Mouse (Mus musculus) embryonic facial prominence, embryonic 14.5 days (tissue): Measurements from ENCODE around the gene Nkx6-2. TPM values are rescaled to one million over a fixed set of nuclear protein-coding genes. Genes with fewer than 3 reads are reported as not detected.
A peak's percentile ranks its signal among the peaks of the same experiment; 100 is the strongest.

Source experiments
- ATAC-seq: fragments of 200-750 bp; cut with Nextera tagmentation; 2 replicates; pipeline ENCODE4 v1.8.0; 2017; ENCODE audit warnings: low read depth, moderate number of reproducible peaks, moderate TSS enrichment
- DNase-seq: peaks from one replicate; pipeline ENCODE4 v3.0.0-alpha.2; 2015; ENCODE audit warnings: low spot score
- H3K27ac ChIP-seq: fragments of 300-500 bp; sonication (generic); replicated peaks from 2 replicates; pipeline ENCODE4 v1.5.1; 2014; ENCODE audit warnings: low read depth, mild to moderate bottlenecking, low read length, moderate library complexity
- H3K27me3 ChIP-seq: fragments of 300-500 bp; sonication (generic); replicated peaks from 2 replicates; pipeline ENCODE4 v1.6.1; 2014; ENCODE audit warnings: low read length; ENCODE audit not compliant: control insufficient read depth, insufficient read depth
- H3K36me3 ChIP-seq: fragments of 300-500 bp; sonication (generic); 2 replicates; pipeline ENCODE4 v1.6.1; 2014; ENCODE audit warnings: low read length, mixed read lengths; ENCODE audit not compliant: control insufficient read depth, insufficient read depth
- H3K4me1 ChIP-seq: fragments of 300-500 bp; sonication (generic); 2 replicates; pipeline ENCODE4 v1.6.1; 2014; ENCODE audit warnings: antibody characterized with exemption, low read length; ENCODE audit not compliant: control insufficient read depth, insufficient read depth
- H3K4me2 ChIP-seq: fragments of 300-500 bp; sonication (generic); 2 replicates; pipeline ENCODE4 v1.6.1; 2014; ENCODE audit warnings: low read depth, mild to moderate bottlenecking, low read length, moderate library complexity, mixed read lengths
- H3K4me3 ChIP-seq: fragments of 300-500 bp; sonication (generic); 2 replicates; pipeline ENCODE4 v1.5.1; 2014; ENCODE audit warnings: low read depth, mild to moderate bottlenecking, low read length
- H3K9ac ChIP-seq: fragments of 300-500 bp; sonication (generic); 2 replicates; pipeline ENCODE4 v1.6.1; 2014; ENCODE audit warnings: low read depth, mild to moderate bottlenecking, low read length, moderate library complexity, mixed read lengths
- H3K9me3 ChIP-seq: fragments of 300-500 bp; sonication (generic); 2 replicates; pipeline ENCODE4 v1.6.1; 2016; ENCODE audit warnings: low read length; ENCODE audit not compliant: control insufficient read depth
- WGBS: fragments of 180-500 bp; shearing (Covaris S2); extraction: QIAGEN DNeasy Blood & Tissue Kit; methylation state at CpG from one replicate; pipeline ENCODE4 v1.1.7; 2014; 5-methylcytosine and 5-hydroxymethylcytosine counted together
- polyA plus RNA-seq: library from polyadenylated mRNA; unstranded; fragments of >200 nt; fragmentation: Nextera tagmentation; extraction: Ambion mirVana; gene quantifications from 2 replicates; pipeline ENCODE4 v1.2.1, GENCODE M21; 2014

The Nkx6-2 gene
- 0.16 TPM in 1 of 2 replicates, not detected in the other for polyA plus RNA-seq

GRCm38 (mm10) chr7:139582595-139582994, at the start of gene Nkx6-2:
Nkx6-2 (minus strand) TSS chr7:139582797.
- peaks cover 99% of the 10 kb centered on the region for H3K27me3 ChIP-seq
- H3K9ac ChIP-seq, result no peak within 1 kb of the TSS
- peak; percentile 20 for DNase-seq
- peaks cover 22% of the 10 kb centered on the region for H3K4me1 ChIP-seq
- WGBS, result under 1% methylated on average over 31 of the region's 56 CpGs
- H3K36me3 ChIP-seq, result peaks cover 16% of the 10 kb centered on the region
- no peaks in the 10 kb centered on the region for H3K9me3 ChIP-seq
- peak within 1 kb of the TSS; percentile 34 for H3K4me3 ChIP-seq
- ATAC-seq, result peak; percentile 39; the same call in 1 of the 2 replicates
- H3K27ac ChIP-seq, result no peak within 1 kb of the TSS
- peak within 1 kb of the TSS; percentile 51 for H3K4me2 ChIP-seq

GRCm38 (mm10) chr7:139625156-139625555, 42.6 kb upstream of the Nkx6-2 start:
- no peak overlapping the region for H3K27ac ChIP-seq
- H3K4me1 ChIP-seq, result no peaks in the 10 kb centered on the region
- H3K36me3 ChIP-seq, result no peaks in the 10 kb centered on the region
- no peak overlapping the region for H3K4me3 ChIP-seq
- H3K27me3 ChIP-seq, result no peaks in the 10 kb centered on the region; the same call in 1 of the 2 replicates
- no peak overlapping the region for H3K9ac ChIP-seq
- DNase-seq (no peak), ATAC-seq (no peak)
- WGBS, result 73% methylated on average over 9 of the region's 9 CpGs
- H3K4me2 ChIP-seq, result no peak overlapping the region
- H3K9me3 ChIP-seq, result no peaks in the 10 kb centered on the region

GRCm38 (mm10) chr7:139622568-139622967, 40.0 kb upstream of the Nkx6-2 start:
- no peak overlapping the region for H3K4me2 ChIP-seq
- no peaks in the 10 kb centered on the region for H3K4me1 ChIP-seq
- ATAC-seq, result no peak
- no peak overlapping the region for H3K27ac ChIP-seq
- no peaks in the 10 kb centered on the region; the same call in 1 of the 2 replicates for H3K27me3 ChIP-seq
- H3K9me3 ChIP-seq, result no peaks in the 10 kb centered on the region
- H3K4me3 ChIP-seq, result no peak overlapping the region
- no peak overlapping the region for H3K9ac ChIP-seq
- WGBS, result 81% methylated on average over 13 of the region's 13 CpGs
- DNase-seq, result no peak
- no peaks in the 10 kb centered on the region for H3K36me3 ChIP-seq

DNA sequence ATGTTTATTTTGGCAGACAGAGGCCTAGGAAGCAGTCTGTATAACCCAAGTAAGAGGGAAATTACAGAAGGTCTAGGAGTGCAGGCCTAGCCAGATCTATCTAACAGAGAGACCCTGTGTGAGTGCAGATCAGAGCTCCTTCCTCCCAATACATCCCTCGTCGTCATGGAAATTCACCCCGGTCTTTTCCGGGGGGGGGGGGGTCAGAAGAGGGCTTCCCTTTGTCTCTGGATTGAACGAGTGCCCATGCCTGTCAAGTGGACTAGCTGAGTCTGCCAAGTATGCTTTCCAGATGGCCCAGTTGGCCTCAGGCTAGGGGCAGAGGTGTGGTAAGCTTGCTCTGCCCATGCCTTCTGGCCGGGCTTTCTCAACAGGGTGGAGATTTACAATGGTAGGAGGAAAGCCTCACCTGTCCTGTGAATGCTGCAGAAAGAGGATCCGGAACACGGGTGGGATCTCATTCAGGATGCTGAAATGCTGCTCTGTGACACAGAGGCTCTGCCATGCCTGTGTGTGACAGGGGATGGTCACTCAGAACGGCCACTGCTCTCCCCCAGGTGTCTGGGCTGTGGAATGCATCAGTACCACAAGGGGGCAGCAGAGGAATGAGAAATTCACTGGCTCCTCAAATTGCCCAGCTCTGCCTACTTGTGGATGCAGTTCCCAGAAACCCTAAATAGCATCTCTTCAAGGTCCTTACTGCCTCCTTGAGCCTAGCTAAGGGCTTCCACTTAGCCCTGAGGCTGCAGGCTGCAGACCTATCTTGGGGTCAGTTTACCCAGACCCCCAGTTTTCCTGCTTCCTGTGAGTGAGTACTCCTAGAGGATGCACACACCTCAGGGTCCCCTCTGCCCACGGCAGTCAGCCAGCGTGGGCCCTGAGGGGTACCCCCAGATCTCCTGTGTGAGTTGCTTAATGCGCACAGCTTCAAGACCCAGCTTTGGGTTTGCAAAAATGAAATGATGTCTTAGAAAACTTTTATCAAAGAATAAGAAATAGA, 33.5 kb upstream of the Nkx6-2 start:
- peak; percentile 70; the same call in 1 of the 2 replicates for ATAC-seq
- H3K9ac ChIP-seq, result no peak overlapping the region
- WGBS, result 55% methylated on average over 12 of the region's 12 CpGs
- no peaks in the 10 kb centered on the region for H3K9me3 ChIP-seq
- no peaks in the 10 kb centered on the region for H3K36me3 ChIP-seq
- H3K4me2 ChIP-seq, result no peak overlapping the region
- H3K4me1 ChIP-seq, result no peaks in the 10 kb centered on the region
- no peak overlapping the region for H3K4me3 ChIP-seq
- DNase-seq, result peak; percentile 64
- H3K27me3 ChIP-seq, result no peaks in the 10 kb centered on the region
- no peak overlapping the region for H3K27ac ChIP-seq

DNA sequence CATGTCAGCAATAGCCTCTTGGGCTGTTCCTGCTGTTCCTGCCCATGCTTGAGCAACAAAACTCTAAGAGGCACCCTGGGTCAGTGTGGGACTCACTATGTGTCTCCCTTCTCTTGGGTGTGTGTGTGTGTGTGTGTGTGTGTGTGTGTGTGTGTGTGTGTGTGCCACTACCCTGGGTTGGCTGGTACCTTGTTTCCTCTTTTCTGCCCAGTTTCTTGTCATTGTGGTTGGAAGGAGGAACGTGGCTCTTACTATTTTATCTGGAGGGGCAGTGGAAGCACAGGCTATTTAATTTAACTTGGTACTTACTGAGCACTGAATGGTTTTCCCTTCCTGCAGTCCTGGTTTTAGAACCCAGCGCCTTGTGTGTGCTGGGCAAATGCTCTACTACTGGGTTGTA, 27.7 kb upstream of the Nkx6-2 start:
- no peak overlapping the region for H3K4me2 ChIP-seq
- no peak for ATAC-seq
- no peak overlapping the region for H3K9ac ChIP-seq
- H3K4me3 ChIP-seq, result no peak overlapping the region
- no peaks in the 10 kb centered on the region for H3K27me3 ChIP-seq
- H3K36me3 ChIP-seq, result no peaks in the 10 kb centered on the region
- H3K27ac ChIP-seq, result no peak overlapping the region
- H3K9me3 ChIP-seq, result no peaks in the 10 kb centered on the region
- DNase-seq, result no peak
- WGBS, result 82% methylated on average over 2 of the region's 2 CpGs
- no peaks in the 10 kb centered on the region for H3K4me1 ChIP-seq

DNA sequence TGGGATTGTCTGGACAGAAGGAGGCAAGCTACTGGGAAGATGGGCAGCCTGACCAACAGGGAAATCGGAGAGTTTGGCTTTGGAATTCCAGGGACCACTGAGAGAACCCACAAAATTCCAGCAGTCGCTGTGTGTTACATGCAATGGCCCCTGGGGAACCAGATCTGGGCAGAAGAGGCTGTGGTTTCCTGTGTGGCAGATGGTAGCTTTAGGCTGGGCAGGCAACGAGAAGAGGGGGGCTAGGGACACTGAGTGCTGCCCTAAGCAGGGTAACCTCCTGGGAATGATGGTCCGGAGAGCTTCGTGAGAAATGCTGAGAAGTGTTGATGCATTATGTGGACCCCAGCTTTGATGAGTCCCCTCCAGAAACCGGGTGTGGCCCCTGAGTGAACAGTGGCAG, 13.3 kb upstream of the Nkx6-2 start:
- WGBS, result 44% methylated on average over 6 of the region's 6 CpGs
- ATAC-seq (no peak), DNase-seq (no peak)
- H3K4me3 ChIP-seq, result no peak overlapping the region
- H3K9me3 ChIP-seq, result no peaks in the 10 kb centered on the region
- no peaks in the 10 kb centered on the region; the same call in 1 of the 2 replicates for H3K4me1 ChIP-seq
- no peak overlapping the region for H3K4me2 ChIP-seq
- H3K36me3 ChIP-seq, result no peaks in the 10 kb centered on the region
- H3K27me3 ChIP-seq, result peaks cover 5% of the 10 kb centered on the region; the same call in 1 of the 2 replicates
- no peak overlapping the region for H3K9ac ChIP-seq
- no peak overlapping the region for H3K27ac ChIP-seq

GRCm38 (mm10) chr7:139595311-139595710, 12.7 kb upstream of the Nkx6-2 start:
- peaks cover 5% of the 10 kb centered on the region; the same call in 1 of the 2 replicates for H3K27me3 ChIP-seq
- no peak overlapping the region for H3K9ac ChIP-seq

GRCm38 (mm10) chr7:139591311-139591710, 8.7 kb upstream of the Nkx6-2 start:
- no peaks in the 10 kb centered on the region for H3K9me3 ChIP-seq

More at GRCm38 (mm10) chr7:139595311-139595710, 12.7 kb upstream of the Nkx6-2 start:
- 74% methylated on average over 6 of the region's 6 CpGs for WGBS
- Histone ChIP-seq H3K4me3 (no peak overlapping the region), H3K4me1 (no peaks in the 10 kb centered on the region; the same call in 1 of the 2 replicates), H3K36me3 (no peaks in the 10 kb centered on the region), H3K4me2 (no peak overlapping the region), H3K27ac (no peak overlapping the region), H3K9me3 (no peaks in the 10 kb centered on the region)
- ATAC-seq, result no peak
- DNase-seq, result no peak

More at GRCm38 (mm10) chr7:139591311-139591710, 8.7 kb upstream of the Nkx6-2 start:
- 85% methylated on average over 5 of the region's 5 CpGs for WGBS
- DNase-seq, result no peak
- ATAC-seq, result no peak
- Histone ChIP-seq H3K27me3 (peaks cover 33% of the 10 kb centered on the region), H3K36me3 (no peaks in the 10 kb centered on the region), H3K9ac (no peak overlapping the region), H3K27ac (no peak overlapping the region), H3K4me2 (no peak overlapping the region), H3K4me3 (no peak overlapping the region), H3K4me1 (no peaks in the 10 kb centered on the region)
